8 mouse cellular contexts compared by ENCODE assay signal in the genomic region with DNA sequence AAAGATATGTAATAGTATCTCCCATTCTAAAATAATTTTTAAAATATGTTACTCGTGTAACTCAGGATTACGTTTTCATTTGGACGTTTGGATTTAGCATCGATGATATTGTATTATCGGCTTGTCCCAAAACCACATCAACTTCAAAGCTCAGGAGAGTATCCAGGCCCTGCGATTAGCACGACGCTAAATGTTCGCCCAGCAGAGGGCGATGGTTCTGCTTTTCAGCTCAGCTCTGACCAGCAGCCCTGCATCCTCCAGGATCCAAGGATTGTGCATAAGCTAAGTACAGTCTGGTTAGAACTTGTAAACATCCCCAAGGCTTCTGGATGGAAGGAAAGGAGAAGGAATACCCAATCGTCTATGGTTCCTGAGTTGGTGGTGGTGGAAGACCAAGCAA.
DNase-seq lines count a peak whose midpoint lies in the region; ATAC-seq lines count a peak whose summit lies in the region.

No protein-coding gene starts in this region.

- DNase-seq in layer of hippocampus, adult 11-12 months (ENCODE audit: low spot score), result peak; percentile 39
- DNase-seq in layer of hippocampus, adult 9-10 months (ENCODE audit: low spot score), result no peak
- peak; percentile 65 for DNase-seq in adrenal gland, postnatal 25 days
- peak; percentile 68 for DNase-seq in forelimb bud, embryonic 11.5 days (ENCODE audit: low read depth, low spot score)
- DNase-seq in right cerebral cortex, adult 18-20 months, result peak; percentile 38
- DNase-seq in thymus, adult 18-20 months, result no peak

- no peaks in the 10 kb centered on the region for H3K27me3 ChIP-seq in kidney, embryonic 15.5 days
- H3K27me3 ChIP-seq in lung, embryonic 15.5 days, result no peaks in the 10 kb centered on the region

- H3K4me1 ChIP-seq in kidney, embryonic 15.5 days, result no peaks in the 10 kb centered on the region
- no peaks in the 10 kb centered on the region for H3K4me1 ChIP-seq in lung, embryonic 15.5 days

- H3K4me2 ChIP-seq in kidney, embryonic 15.5 days, result no peak overlapping the region
- no peak overlapping the region for H3K4me2 ChIP-seq in lung, embryonic 15.5 days

- WGBS in kidney, embryonic 15.5 days, result 26% methylated on average over 11 of the region's 11 CpGs
- 27% methylated on average over 11 of the region's 11 CpGs for WGBS in lung, embryonic 15.5 days

- peak; percentile 86 for ATAC-seq in kidney, embryonic 15.5 days (replicated peaks; ENCODE audit: low FRiP score)
- ATAC-seq in lung, embryonic 15.5 days (ENCODE audit: borderline replicate concordance, extremely low read depth, low FRiP score, low TSS enrichment), result peak; percentile 67; the same call in 1 of the 2 replicates

- no peak overlapping the region for H3K27ac ChIP-seq in kidney, embryonic 15.5 days
- no peak overlapping the region for H3K27ac ChIP-seq in lung, embryonic 15.5 days

- H3K9me3 ChIP-seq in kidney, embryonic 15.5 days (replicated peaks), result no peaks in the 10 kb centered on the region
- H3K9me3 ChIP-seq in lung, embryonic 15.5 days, result no peaks in the 10 kb centered on the region

- H3K9ac ChIP-seq in kidney, embryonic 15.5 days, result no peak overlapping the region
- no peak overlapping the region for H3K9ac ChIP-seq in lung, embryonic 15.5 days

- H3K36me3 ChIP-seq in kidney, embryonic 15.5 days, result no peaks in the 10 kb centered on the region
- no peaks in the 10 kb centered on the region for H3K36me3 ChIP-seq in lung, embryonic 15.5 days

- no peak overlapping the region for H3K4me3 ChIP-seq in kidney, embryonic 15.5 days (replicated peaks)
- no peak overlapping the region for H3K4me3 ChIP-seq in lung, embryonic 15.5 days

Comparison
In these comparisons a context has a peak if more than half of its experiments do, and no peak if none do; other contexts are left out.
1. DNase-seq: peak in layer of hippocampus, adult 11-12 months (single experiment), adrenal gland, postnatal 25 days (single experiment), forelimb bud, embryonic 11.5 days (single experiment) and right cerebral cortex, adult 18-20 months (single experiment); none in layer of hippocampus, adult 9-10 months (single experiment) and thymus, adult 18-20 months (0 of 2).